Mouse (Mus musculus) MEL (cell line): Measurements from ENCODE around the gene Cyb5d1. TPM values are rescaled to one million over a fixed set of nuclear protein-coding genes. Genes with fewer than 3 reads are reported as not detected.

Experiments
- DNase-seq: peaks from one replicate; pipeline ENCODE4 v3.0.0; 2011; ENCODE audit warnings: low read depth, low spot score
- H3K27ac ChIP-seq: 2 replicates; pipeline ENCODE4 v1.5.1; 2012; ENCODE audit warnings: low read depth, mild to moderate bottlenecking, control low read depth, low read length, moderate library complexity; ENCODE audit not compliant: control insufficient read depth
- H3K27me3 ChIP-seq, 2 experiments: fragments of 150-350 bp in 1 of 2; sonication (generic) in 1 of 2; 2 replicates each; pipeline ENCODE4 v1.6.1; 2012; ENCODE audit warnings: low read length in 2 of 2, mild to moderate bottlenecking in 2 of 2, improper control_type of control experiment in 1 of 2, moderate library complexity in 1 of 2; ENCODE audit not compliant: insufficient read depth in 2 of 2, control insufficient read depth in 1 of 2
- H3K36me3 ChIP-seq, 2 experiments: 2 replicates each; pipeline ENCODE4 v1.6.1; 2012 to 2014; ENCODE audit warnings: low read length in 2 of 2, improper control_type of control experiment in 1 of 2, inconsistent platforms in 1 of 2, mild to moderate bottlenecking in 1 of 2; ENCODE audit not compliant: insufficient read depth in 2 of 2, control insufficient read depth in 1 of 2
- H3K4me1 ChIP-seq, 2 experiments: fragments of 150-350 bp in 1 of 2; sonication (generic) in 1 of 2; 2 replicates each; pipeline ENCODE4 v1.6.1; 2012; ENCODE audit warnings: low read length in 2 of 2, improper control_type of control experiment in 1 of 2, mild to moderate bottlenecking in 1 of 2; ENCODE audit not compliant: insufficient read depth in 2 of 2, control insufficient read depth in 1 of 2
- H3K4me3 ChIP-seq, 2 experiments: fragments of 150-350 bp in 1 of 2; sonication (generic) in 1 of 2; 2 replicates each; pipeline ENCODE4 v1.5.1; 2012; ENCODE audit warnings: low read depth in 2 of 2, low read length in 2 of 2, mild to moderate bottlenecking in 2 of 2, moderate library complexity in 2 of 2, control low read depth in 1 of 2, improper control_type of control experiment in 1 of 2; ENCODE audit not compliant: control insufficient read depth in 1 of 2, insufficient read depth in 1 of 2
- H3K79me2 ChIP-seq: 2 replicates; pipeline ENCODE4 v1.6.1; 2012; ENCODE audit warnings: mild to moderate bottlenecking, low read length, moderate library complexity; ENCODE audit not compliant: control insufficient read depth, poor library complexity, insufficient read depth
- H3K9ac ChIP-seq: 2 replicates; pipeline ENCODE4 v1.6.1; 2012; ENCODE audit warnings: low read depth, mild to moderate bottlenecking, control low read depth, low read length, moderate library complexity; ENCODE audit not compliant: control insufficient read depth, poor library complexity, severe bottlenecking
- H3K9me3 ChIP-seq: fragments of 150-350 bp; sonication (generic); replicated peaks from 2 replicates; pipeline ENCODE4 v1.6.1; 2012; ENCODE audit warnings: mild to moderate bottlenecking, low read length, improper control_type of control experiment, moderate library complexity; ENCODE audit not compliant: insufficient read depth
- CHD1 ChIP-seq: IDR thresholded peaks from 2 replicates; pipeline ENCODE4 v1.6.1; 2012; ENCODE audit warnings: low read depth, mild to moderate bottlenecking, inconsistent platforms, low read length, improper control_type of control experiment
- CTCF ChIP-seq, 3 experiments: IDR thresholded peaks in 2 of 3; conservative IDR thresholded peaks in 1 of 3; 2 replicates each; pipeline ENCODE4 v1.5.1; 2011 to 2012; ENCODE audit warnings: low read length in 3 of 3, low read depth in 2 of 3, mild to moderate bottlenecking in 2 of 3, improper control_type of control experiment in 1 of 3, inconsistent platforms in 1 of 3, mixed read lengths in 1 of 3, moderate library complexity in 1 of 3; ENCODE audit not compliant: control insufficient read depth in 1 of 3, insufficient read depth in 1 of 3, poor library complexity in 1 of 3, severe bottlenecking in 1 of 3
- E2F4 ChIP-seq: IDR thresholded peaks from 2 replicates; pipeline ENCODE4 v1.6.1; 2011; ENCODE audit warnings: low read depth, low read length, improper control_type of control experiment, borderline replicate concordance
- ELF1 ChIP-seq: IDR thresholded peaks from 2 replicates; pipeline ENCODE4 v1.6.1; 2014; ENCODE audit warnings: low read depth, mild to moderate bottlenecking, inconsistent platforms, low read length, improper control_type of control experiment, moderate library complexity
- EP300 ChIP-seq, 2 experiments: IDR thresholded peaks; 2 replicates each; pipeline ENCODE4 v1.6.1; 2011; ENCODE audit warnings: improper control_type of control experiment in 2 of 2, low read length in 2 of 2, low read depth in 1 of 2, mild to moderate bottlenecking in 1 of 2
- ETS1 ChIP-seq: IDR thresholded peaks from 2 replicates; pipeline ENCODE4 v1.6.1; 2012; ENCODE audit warnings: low read depth, mild to moderate bottlenecking, inconsistent platforms, low read length, improper control_type of control experiment, moderate library complexity
- GATA1 ChIP-seq: IDR thresholded peaks from 2 replicates; pipeline ENCODE4 v1.6.1; 2011; ENCODE audit warnings: low read depth, low read length, improper control_type of control experiment
- HCFC1 ChIP-seq: IDR thresholded peaks from 2 replicates; pipeline ENCODE4 v1.6.1; 2012; ENCODE audit warnings: low read depth, mild to moderate bottlenecking, inconsistent platforms, low read length, improper control_type of control experiment, moderate library complexity
- MAFK ChIP-seq: IDR thresholded peaks from 2 replicates; pipeline ENCODE4 v1.6.1; 2011; ENCODE audit warnings: low read depth, mild to moderate bottlenecking, low read length, improper control_type of control experiment, borderline replicate concordance
- MAX ChIP-seq: IDR thresholded peaks from 2 replicates; pipeline ENCODE4 v1.6.1; 2011; ENCODE audit warnings: low read length, improper control_type of control experiment
- MEF2A ChIP-seq: IDR thresholded peaks from 2 replicates; pipeline ENCODE4 v1.6.1; 2014; ENCODE audit warnings: low read depth, mild to moderate bottlenecking, inconsistent platforms, low read length, improper control_type of control experiment; ENCODE audit not compliant: poor library complexity, insufficient replicate concordance, severe bottlenecking; ENCODE audit errors: extremely low read depth
- MYB ChIP-seq: IDR thresholded peaks from 2 replicates; pipeline ENCODE4 v1.6.1; 2011; ENCODE audit warnings: mild to moderate bottlenecking, low read depth, low read length, improper control_type of control experiment
- NELFE ChIP-seq: IDR thresholded peaks from 2 replicates; pipeline ENCODE4 v1.6.1; 2011; ENCODE audit warnings: low read depth, low read length, improper control_type of control experiment
- NRF1 ChIP-seq: IDR thresholded peaks from 2 replicates; pipeline ENCODE4 v1.6.1; 2014; ENCODE audit warnings: low read depth, mild to moderate bottlenecking, inconsistent platforms, low read length, improper control_type of control experiment, moderate library complexity; ENCODE audit not compliant: poor library complexity, insufficient read depth, severe bottlenecking
- RAD21 ChIP-seq: IDR thresholded peaks from 2 replicates; pipeline ENCODE4 v1.6.1; 2011; ENCODE audit warnings: mild to moderate bottlenecking, low read depth, low read length, improper control_type of control experiment
- RCOR1 ChIP-seq: IDR thresholded peaks from 2 replicates; pipeline ENCODE4 v1.6.1; 2012; ENCODE audit warnings: low read depth, mild to moderate bottlenecking, inconsistent platforms, low read length, improper control_type of control experiment
- TBP ChIP-seq: IDR thresholded peaks from 2 replicates; pipeline ENCODE4 v1.8.0; 2011; ENCODE audit warnings: low read depth, low read length, improper control_type of control experiment
- USF1 ChIP-seq: IDR thresholded peaks from 2 replicates; pipeline ENCODE4 v1.6.1; 2014; ENCODE audit warnings: low read depth, mild to moderate bottlenecking, inconsistent platforms, low read length, improper control_type of control experiment, moderate library complexity
- USF2 ChIP-seq, 2 experiments: IDR thresholded peaks; 2 replicates each; pipeline ENCODE4 v1.6.1; 2011 to 2012; ENCODE audit warnings: improper control_type of control experiment in 2 of 2, low read length in 2 of 2, borderline replicate concordance in 1 of 2, inconsistent platforms in 1 of 2, low read depth in 1 of 2, mild to moderate bottlenecking in 1 of 2; ENCODE audit not compliant: insufficient read depth in 1 of 2
- ZKSCAN1 ChIP-seq: IDR thresholded peaks from 2 replicates; pipeline ENCODE4 v1.6.1; 2012; ENCODE audit warnings: low read depth, mild to moderate bottlenecking, inconsistent platforms, low read length, improper control_type of control experiment, moderate library complexity
- ZMIZ1 ChIP-seq: IDR thresholded peaks from 2 replicates; pipeline ENCODE4 v1.6.1; 2012; ENCODE audit warnings: low read depth, mild to moderate bottlenecking, inconsistent platforms, low read length, improper control_type of control experiment, moderate library complexity
- ZNF384 ChIP-seq: IDR thresholded peaks from 2 replicates; pipeline ENCODE4 v1.6.1; 2012; ENCODE audit warnings: low read depth, mild to moderate bottlenecking, inconsistent platforms, low read length, improper control_type of control experiment
- polyA plus RNA-seq, 2 experiments: library from polyadenylated mRNA; stranded (reverse) in 1 of 2; unstranded in 1 of 2; fragments of >175 nt in 1 of 2; fragments of >200 nt in 1 of 2; gene quantifications; 2 replicates each; pipeline versions ENCODE4 v1.2.1 to v1.2.4; 2012; ENCODE audit warnings: low replicate concordance in 2 of 2, low read depth in 1 of 2; ENCODE audit not compliant: insufficient read length in 2 of 2, insufficient read depth in 1 of 2, missing spikeins in 1 of 2
- total RNA-seq: library from RNA; depleted of rRNA; stranded (reverse); fragments of 300-350 nt; gene quantifications from 2 replicates; pipeline ENCODE4 v1.2.3, GENCODE M21; 2012

The Cyb5d1 gene
- total and polyA plus RNA-seq, 3 experiments, result 21.3 to 39.6 TPM; not detected in 1

DNA sequence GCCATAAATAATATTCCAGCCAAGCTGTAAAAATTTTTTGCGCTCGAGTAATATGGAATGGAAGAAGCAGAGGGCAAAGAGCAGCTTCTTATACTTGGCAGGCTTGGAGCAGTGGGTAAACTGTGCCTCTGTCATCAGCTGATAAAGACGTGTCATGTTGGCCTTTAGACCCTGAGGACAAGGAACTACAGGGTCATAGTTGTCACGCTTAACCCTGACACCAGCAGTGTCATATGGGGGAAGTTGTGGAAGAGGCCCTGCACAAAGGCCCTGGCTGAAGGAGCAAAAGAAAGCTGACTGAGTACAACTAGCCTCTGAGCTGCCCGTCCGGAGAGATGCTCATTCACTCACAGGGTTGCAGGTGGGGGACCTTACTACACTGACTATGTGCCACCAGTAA, 28.5 kb upstream of the Cyb5d1 start:
- no peak overlapping the region for H3K4me3 ChIP-seq
- DNase-seq, result no peak
- H3K27me3 ChIP-seq, result peaks cover 0 to 1% of the 10 kb centered on the region in 2 experiments; a peak in 1 of 4 replicates
- peaks cover 0 to 9% of the 10 kb centered on the region in 2 experiments; a peak in 2 of 4 replicates for H3K36me3 ChIP-seq
- H3K4me1 ChIP-seq, result peaks cover 3 to 21% of the 10 kb centered on the region in 2 experiments
- no peak overlapping the region for H3K27ac ChIP-seq
- no peak for TF ChIP-seq RAD21
- no peak for TF ChIP-seq MEF2A
- no peak for TF ChIP-seq ELF1
- TF ChIP-seq ZNF384, result no peak
- no peak for TF ChIP-seq USF2 (IDR thresholded peaks at IDR 0.05; ENCODE audit: borderline replicate concordance in 1 of 2, insufficient read depth in 1 of 2, low read depth in 1 of 2, low read length in 2 of 2)
- TF ChIP-seq ZKSCAN1, result no peak
- TF ChIP-seq HCFC1, result no peak
- no peak for TF ChIP-seq MYB
- no peak for TF ChIP-seq E2F4
- no peak for TF ChIP-seq NRF1
- TF ChIP-seq RCOR1, result no peak
- TF ChIP-seq ZMIZ1, result no peak
- TF ChIP-seq MAX, result no peak
- no peak overlapping the region for H3K9ac ChIP-seq
- no peaks in the 10 kb centered on the region for H3K9me3 ChIP-seq
- no peaks in the 10 kb centered on the region for H3K79me2 ChIP-seq

DNA sequence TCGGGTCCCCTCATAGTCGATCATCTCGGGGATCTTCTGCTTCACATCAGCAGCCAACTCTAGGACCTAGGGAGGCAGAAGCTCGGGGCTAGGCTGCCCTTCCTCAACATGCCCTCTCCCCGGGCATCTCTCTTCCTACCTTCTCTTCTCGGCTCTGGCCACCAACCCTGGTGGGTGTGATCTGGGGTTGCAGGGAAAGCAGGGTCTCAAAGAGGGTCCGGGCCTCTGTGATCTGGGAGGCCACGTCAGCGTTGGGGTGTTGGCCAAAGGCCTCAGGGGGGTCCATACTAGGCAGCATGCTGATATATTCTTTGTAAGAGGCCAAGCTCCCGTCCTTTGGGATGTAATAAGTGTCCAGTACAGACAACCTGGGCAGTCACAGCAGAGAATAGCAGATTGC, 27.4 kb upstream of the Cyb5d1 start:
- Histone ChIP-seq H3K4me1 (peaks cover 3 to 21% of the 10 kb centered on the region in 2 experiments), H3K9ac (no peak overlapping the region), H3K79me2 (no peaks in the 10 kb centered on the region; the same call in 1 of the 2 replicates), H3K27ac (no peak overlapping the region), H3K36me3 (peaks cover 0 to 9% of the 10 kb centered on the region in 2 experiments; a peak in 2 of 4 replicates), H3K27me3 (peaks cover 0 to 1% of the 10 kb centered on the region in 2 experiments; a peak in 1 of 4 replicates), H3K4me3 (no peak overlapping the region), H3K9me3 (no peaks in the 10 kb centered on the region)
- no peak for DNase-seq
- TF ChIP-seq ETS1 (no peak), RAD21 (no peak), USF1 (no peak), RCOR1 (no peak), HCFC1 (no peak), CTCF (IDR thresholded peaks at IDR 0.05 in 2 of 3, conservative IDR thresholded peaks at IDR 0.05 in 1 of 3; ENCODE audit: control insufficient read depth in 1 of 3, insufficient read depth in 1 of 3, low read depth in 2 of 3, low read length in 3 of 3, poor library complexity in 1 of 3, severe bottlenecking in 1 of 3) (no peak), USF2 (IDR thresholded peaks at IDR 0.05; ENCODE audit: borderline replicate concordance in 1 of 2, insufficient read depth in 1 of 2, low read depth in 1 of 2, low read length in 2 of 2) (no peak), NELFE (no peak), CHD1 (no peak), GATA1 (no peak), TBP (no peak), EP300 (IDR thresholded peaks at IDR 0.05; ENCODE audit: low read depth in 1 of 2, low read length in 2 of 2) (no peak), MAFK (no peak), ELF1 (no peak), MAX (no peak), E2F4 (no peak), MEF2A (no peak)
